Mouse (Mus musculus) heart, embryonic 10.5 days (tissue): ENCODE data around the gene Lyrm7. TPM values are rescaled to one million over a fixed set of nuclear protein-coding genes. Genes with fewer than 3 reads are reported as not detected.

Experiments
- DNase-seq: peaks from one replicate; pipeline ENCODE4 v3.0.0-alpha.2; 2017; ENCODE audit warnings: low spot score
- H3K27ac ChIP-seq: fragments of 300-500 bp; sonication (generic); 2 replicates; pipeline ENCODE4 v1.5.1; 2016; ENCODE audit warnings: mild to moderate bottlenecking
- H3K27me3 ChIP-seq: fragments of 300-500 bp; sonication (generic); 2 replicates; pipeline ENCODE4 v1.6.1; 2016; ENCODE audit warnings: mild to moderate bottlenecking; ENCODE audit not compliant: poor library complexity, insufficient read depth, severe bottlenecking
- H3K36me3 ChIP-seq: fragments of 300-500 bp; sonication (generic); 2 replicates; pipeline ENCODE4 v1.6.1; 2016; ENCODE audit warnings: mild to moderate bottlenecking, moderate library complexity
- H3K4me1 ChIP-seq: fragments of 300-500 bp; sonication (generic); 2 replicates; pipeline ENCODE4 v1.6.1; 2016; ENCODE audit warnings: mild to moderate bottlenecking
- H3K4me3 ChIP-seq: fragments of 300-500 bp; sonication (generic); 2 replicates; pipeline ENCODE4 v1.5.1; 2016; ENCODE audit warnings: mild to moderate bottlenecking, moderate library complexity
- H3K9me3 ChIP-seq: fragments of 300-500 bp; sonication (generic); 2 replicates; pipeline ENCODE4 v1.6.1; 2016; ENCODE audit warnings: mild to moderate bottlenecking, moderate library complexity
- WGBS: fragments of 180-500 bp; shearing (Covaris S2); methylation state at CpG from one replicate; pipeline ENCODE4 v1.1.7; 2016; 5-methylcytosine and 5-hydroxymethylcytosine counted together
- polyA plus RNA-seq: library from polyadenylated mRNA; unstranded; fragments of >200 nt; fragmentation: Nextera tagmentation; extraction: Ambion mirVana; gene quantifications from 2 replicates; pipeline ENCODE4 v1.2.1, GENCODE M21; 2016

Gene Lyrm7
- polyA plus RNA-seq, 1 experiment from 2014 or later, result 11.8 TPM

DNA sequence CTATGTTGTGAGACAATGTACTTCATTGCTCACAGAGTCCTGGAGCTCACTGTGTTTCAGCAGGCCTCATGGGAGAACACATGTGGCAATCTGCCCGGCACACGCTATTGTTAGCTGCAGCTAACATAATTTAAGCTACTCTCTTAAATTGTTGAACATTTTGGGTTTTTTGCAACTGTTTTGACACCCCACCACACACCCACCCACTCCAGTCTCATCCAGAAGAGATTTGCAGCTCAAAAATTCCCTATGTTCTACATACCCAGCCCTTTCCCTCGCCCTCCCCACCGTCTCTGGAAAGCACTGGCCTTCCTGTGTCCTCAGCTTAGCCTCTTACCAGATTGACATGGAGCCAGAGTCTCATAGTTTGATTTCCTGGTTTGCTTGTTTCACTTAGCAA is 55.5 kb downstream of the Lyrm7 start:
- 0 out of 2 replicates have a peak, but pooled peaks cover 2% of the 10 kb centered on the region for H3K27me3 ChIP-seq
- no peaks in the 10 kb centered on the region for H3K36me3 ChIP-seq
- no peak overlapping the region for H3K27ac ChIP-seq
- no peaks in the 10 kb centered on the region for H3K4me1 ChIP-seq
- no peak overlapping the region for H3K4me3 ChIP-seq
- H3K9me3 ChIP-seq, result peaks cover 3% of the 10 kb centered on the region; the same call in 1 of the 2 replicates
- peak; percentile 53 for DNase-seq
- 87% methylated on average over 4 of the region's 4 CpGs for WGBS

DNA sequence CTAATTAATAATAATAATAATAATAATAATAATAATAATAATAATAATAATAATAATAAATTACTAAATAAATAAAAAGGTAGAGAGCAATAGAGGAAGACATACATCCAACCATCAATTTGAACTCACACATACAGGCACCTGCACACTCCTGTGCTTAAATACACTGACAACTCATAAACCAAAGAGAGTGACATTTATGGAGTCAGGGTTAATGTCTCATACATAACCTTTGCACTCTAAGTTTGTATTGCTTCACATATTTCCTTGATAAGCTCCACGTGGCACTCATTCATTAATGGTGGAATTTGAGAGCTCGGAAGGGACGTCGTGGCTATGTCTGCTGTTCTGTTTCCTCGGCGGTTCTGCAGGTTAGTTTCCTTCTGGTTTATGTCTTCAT is 58.1 kb downstream of the Lyrm7 start:
- Histone ChIP-seq H3K36me3 (no peaks in the 10 kb centered on the region), H3K27me3 (0 out of 2 replicates have a peak, but pooled peaks cover 2% of the 10 kb centered on the region), H3K9me3 (peaks cover 3% of the 10 kb centered on the region; the same call in 1 of the 2 replicates), H3K27ac (no peak overlapping the region), H3K4me1 (no peaks in the 10 kb centered on the region), H3K4me3 (no peak overlapping the region)
- peak; percentile 17 for DNase-seq
- WGBS, result 74% methylated on average over 6 of the region's 6 CpGs

DNA sequence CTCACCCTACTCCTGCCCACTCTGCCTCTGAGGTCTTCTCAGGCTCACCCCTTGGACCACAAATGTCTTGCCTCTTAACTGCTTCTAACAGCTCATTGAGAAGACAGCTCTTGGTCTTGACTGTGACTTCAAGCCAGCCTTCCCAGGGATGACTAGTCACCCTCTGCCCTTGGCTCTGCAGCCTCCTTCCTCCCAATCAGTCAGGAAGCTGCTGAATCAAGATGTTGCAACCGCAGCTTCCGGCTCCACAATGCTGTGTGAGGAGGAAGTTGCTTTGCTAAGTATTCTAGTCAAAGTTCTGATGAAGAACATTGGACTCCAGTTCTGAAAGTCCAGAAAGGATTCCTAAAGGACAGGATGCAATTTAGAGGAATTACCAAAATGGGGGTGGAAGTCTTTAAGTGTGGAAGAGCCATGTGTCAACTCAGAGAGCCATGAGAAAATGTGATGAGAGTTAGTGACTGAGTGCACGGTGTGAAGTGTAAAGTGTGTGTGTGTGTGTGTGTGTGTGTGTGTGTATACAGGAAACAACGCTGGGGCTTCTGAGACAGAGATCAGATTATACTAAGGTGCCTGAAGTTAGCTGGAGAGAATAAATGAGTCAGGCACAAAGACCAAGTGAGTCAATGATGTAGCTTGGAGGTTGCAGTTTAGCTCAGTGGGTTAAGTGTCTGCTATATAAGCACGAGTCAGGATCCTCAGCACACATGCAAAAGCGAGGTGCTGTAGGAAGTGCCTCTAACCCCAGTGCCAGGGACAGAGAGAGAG is 58.7 kb downstream of the Lyrm7 start:
- 0 out of 2 replicates have a peak, but pooled peaks cover 2% of the 10 kb centered on the region for H3K27me3 ChIP-seq
- H3K36me3 ChIP-seq, result no peaks in the 10 kb centered on the region
- DNase-seq, result peak; percentile 48
- no peak overlapping the region for H3K27ac ChIP-seq
- 59% methylated on average over 6 of the region's 6 CpGs for WGBS
- no peak overlapping the region for H3K4me3 ChIP-seq
- no peaks in the 10 kb centered on the region for H3K4me1 ChIP-seq
- H3K9me3 ChIP-seq, result peaks cover 3% of the 10 kb centered on the region; the same call in 1 of the 2 replicates

DNA sequence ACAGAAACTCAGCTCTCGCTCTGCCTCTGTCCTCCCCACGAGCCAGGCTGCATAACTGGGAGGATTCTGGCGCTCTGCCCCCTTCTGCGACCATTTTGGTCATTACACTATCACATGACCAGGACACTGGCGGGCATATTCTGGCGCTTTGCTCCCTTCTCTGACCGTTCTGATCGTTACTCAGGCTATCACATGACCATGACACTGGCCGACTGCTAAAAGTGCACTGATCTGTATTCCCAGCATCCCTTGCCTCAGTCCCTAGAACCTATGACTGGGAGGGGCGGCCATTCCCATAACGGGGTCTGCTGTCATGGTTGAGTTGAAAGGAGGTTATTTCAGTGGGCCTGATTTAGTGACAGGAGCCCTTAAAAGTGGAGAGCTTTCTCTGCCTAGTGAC is 64.2 kb downstream of the Lyrm7 start:
- H3K36me3 ChIP-seq, result no peaks in the 10 kb centered on the region
- H3K27me3 ChIP-seq, result peaks cover 2% of the 10 kb centered on the region; the same call in 1 of the 2 replicates
- 0 out of 2 replicates have a peak, but pooled peaks cover 5% of the 10 kb centered on the region for H3K4me1 ChIP-seq
- 84% methylated on average over 11 of the region's 11 CpGs for WGBS
- H3K27ac ChIP-seq, result no peak overlapping the region
- no peaks in the 10 kb centered on the region for H3K9me3 ChIP-seq
- no peak for DNase-seq
- no peak overlapping the region for H3K4me3 ChIP-seq

DNA sequence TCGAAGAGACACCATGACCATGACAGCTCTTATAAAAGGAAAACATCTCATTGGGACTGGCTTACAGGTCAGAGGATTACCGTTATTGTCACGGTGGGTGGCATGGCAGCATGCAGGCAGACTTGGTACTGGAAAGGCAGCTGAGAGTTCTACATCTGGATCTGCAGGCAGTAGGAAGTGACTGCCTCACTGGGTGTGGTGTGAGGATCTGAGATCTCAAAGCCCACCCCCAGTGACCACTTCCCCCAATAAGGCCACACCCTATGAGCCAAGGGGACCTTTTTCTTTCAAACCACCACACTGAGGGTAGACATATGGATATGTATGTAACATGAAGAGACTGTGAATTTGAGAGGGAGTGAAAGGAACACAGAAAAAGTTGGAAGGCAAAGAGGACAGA is 66.0 kb downstream of the Lyrm7 start:
- no peaks in the 10 kb centered on the region; the same call in 1 of the 2 replicates for H3K27me3 ChIP-seq
- H3K27ac ChIP-seq, result no peak overlapping the region
- H3K4me1 ChIP-seq, result peaks cover 10% of the 10 kb centered on the region; the same call in 1 of the 2 replicates
- no peaks in the 10 kb centered on the region for H3K9me3 ChIP-seq
- WGBS, result 85% methylated on average over 3 of the region's 3 CpGs
- peak; percentile 73 for DNase-seq
- no peaks in the 10 kb centered on the region for H3K36me3 ChIP-seq
- H3K4me3 ChIP-seq, result no peak overlapping the region

DNA sequence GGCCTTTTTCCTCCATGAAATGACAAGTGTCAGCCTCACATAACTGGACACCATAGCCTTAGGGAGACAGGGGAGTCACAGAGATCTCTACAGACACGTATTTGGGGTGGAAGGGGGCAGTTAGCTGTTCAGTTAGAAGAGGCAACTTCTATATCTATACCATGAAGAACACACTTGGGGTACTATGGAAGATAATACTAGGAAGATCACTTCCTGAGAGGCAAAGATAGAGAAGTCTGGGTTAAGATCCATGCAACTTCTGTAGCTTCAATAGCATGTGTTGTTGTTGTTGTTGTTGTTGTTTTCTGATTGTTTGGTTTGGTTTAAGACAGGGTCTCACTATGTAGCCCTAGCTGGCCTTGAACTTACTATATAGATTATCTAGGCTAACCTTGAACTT is 67.5 kb downstream of the Lyrm7 start:
- WGBS, result 63% methylated on average over 1 of the region's 1 CpGs
- DNase-seq, result no peak
- Histone ChIP-seq H3K27me3 (no peaks in the 10 kb centered on the region; the same call in 1 of the 2 replicates), H3K36me3 (no peaks in the 10 kb centered on the region), H3K9me3 (no peaks in the 10 kb centered on the region), H3K4me1 (peaks cover 10% of the 10 kb centered on the region; the same call in 1 of the 2 replicates), H3K4me3 (no peak overlapping the region), H3K27ac (no peak overlapping the region)

DNA sequence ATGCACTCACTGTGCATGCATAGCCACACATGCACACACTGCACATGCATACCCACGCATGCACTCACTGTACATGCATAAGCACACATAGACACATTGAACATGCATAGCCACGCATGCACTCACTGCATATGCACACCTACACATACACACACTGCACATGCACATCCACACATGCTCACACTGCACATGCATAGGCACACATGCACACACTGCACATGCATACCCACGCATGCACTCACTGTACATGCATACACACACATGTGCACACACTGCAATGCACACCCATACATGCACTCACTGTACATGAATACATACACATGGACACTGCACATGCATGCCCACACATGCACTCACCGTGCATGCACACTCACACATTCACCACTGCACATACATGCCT is 69.3 kb downstream of the Lyrm7 start:
- Histone ChIP-seq H3K9me3 (no peaks in the 10 kb centered on the region), H3K36me3 (no peaks in the 10 kb centered on the region), H3K4me3 (no peak overlapping the region), H3K27me3 (no peaks in the 10 kb centered on the region; the same call in 1 of the 2 replicates), H3K4me1 (peaks cover 10% of the 10 kb centered on the region; the same call in 1 of the 2 replicates), H3K27ac (no peak overlapping the region)
- WGBS, result 89% methylated on average over 4 of the region's 4 CpGs
- DNase-seq, result no peak

DNA sequence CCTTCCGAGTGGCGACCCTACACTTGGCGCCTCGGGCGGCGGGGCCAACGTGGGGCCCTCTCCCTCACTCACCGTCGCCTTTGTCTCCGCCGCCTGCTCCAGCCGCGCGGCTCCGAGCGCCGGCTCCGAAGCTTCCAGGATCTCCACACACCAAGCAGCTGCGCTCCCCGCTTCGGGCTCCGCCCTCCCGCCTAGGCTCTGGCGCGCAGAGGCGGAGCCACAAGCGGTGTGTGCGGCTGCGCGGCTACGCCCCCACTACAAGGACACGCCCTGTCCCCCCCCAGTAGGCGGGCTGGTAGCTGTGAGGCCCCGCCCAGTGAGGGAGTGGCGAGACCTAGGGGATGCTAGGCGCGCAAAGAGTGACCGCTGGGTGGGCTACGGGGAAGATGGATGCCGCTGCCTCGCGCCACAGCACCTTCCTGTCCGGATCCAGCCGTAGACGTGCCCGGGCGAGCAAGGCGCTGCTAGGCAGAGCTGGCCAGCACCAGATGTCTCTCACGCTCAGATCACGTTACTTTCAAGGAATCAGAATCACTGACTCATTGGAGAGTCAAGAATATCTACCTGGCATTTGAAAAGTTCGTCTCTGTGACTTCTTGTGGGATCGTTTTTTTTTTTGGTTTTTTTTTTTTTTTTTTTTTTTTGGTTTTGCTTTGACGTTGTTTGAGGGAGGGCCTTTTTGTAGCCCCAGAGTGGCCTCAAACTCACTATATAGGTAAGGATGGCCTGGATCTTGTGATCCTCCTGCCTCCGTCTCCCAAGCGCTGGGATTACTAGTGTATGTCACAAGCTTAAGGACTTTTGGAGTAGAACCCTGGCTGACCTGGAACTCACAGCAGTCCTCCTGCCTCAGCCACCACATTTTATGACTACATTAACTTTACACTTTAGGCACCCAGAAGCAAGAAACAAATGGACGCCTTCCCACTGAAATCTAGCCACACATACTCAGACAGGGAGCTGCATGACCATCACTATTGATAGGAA is 72.9 kb downstream of the Lyrm7 start, which contains the start of gene Cdc42se2:
Cdc42se2 (minus strand) TSS at position 188 of the 987 bp plus-strand sequence.
- peak; percentile 99 for DNase-seq
- WGBS, result 3% methylated on average over 56 of the region's 56 CpGs

DNA sequence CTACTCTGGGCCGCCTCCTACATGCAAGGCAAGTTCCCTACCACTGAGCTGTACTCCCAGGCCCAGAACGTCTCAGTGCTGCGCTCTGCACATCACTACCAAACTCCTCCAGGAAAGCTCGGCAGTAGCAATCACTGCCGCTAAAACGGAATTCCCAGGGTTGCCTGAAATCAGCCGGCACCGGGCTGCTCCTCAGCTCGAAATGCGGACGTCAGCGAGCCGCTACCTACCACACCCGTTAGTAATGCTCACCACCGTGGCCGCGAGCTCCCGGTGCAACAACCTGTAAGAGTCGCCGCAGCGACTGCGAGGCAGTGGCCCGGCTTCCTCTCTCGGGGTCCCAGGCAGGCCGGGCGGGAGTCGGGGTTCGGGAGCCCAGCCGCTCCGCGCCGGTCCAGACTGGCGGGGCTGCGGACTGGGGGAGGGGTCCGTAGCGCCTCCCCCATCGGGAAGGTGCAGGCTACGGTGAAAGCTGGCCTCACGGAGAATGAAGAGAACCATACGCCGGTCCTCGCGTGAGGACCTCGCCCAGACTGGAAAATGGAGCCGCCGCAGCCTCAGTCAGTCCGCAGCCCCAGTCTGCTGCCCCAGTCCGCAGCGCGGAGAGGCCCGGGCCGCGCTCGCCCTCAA is 73.7 kb downstream of the Lyrm7 start:
- H3K9me3 ChIP-seq, result no peaks in the 10 kb centered on the region
- peak; percentile 86 for DNase-seq

More for the DNA sequence above, 72.9 kb downstream of the Lyrm7 start, which contains the start of gene Cdc42se2:
- H3K4me1 ChIP-seq, result peaks cover 13% of the 10 kb centered on the region; the same call in 1 of the 2 replicates
- H3K27me3 ChIP-seq, result no peaks in the 10 kb centered on the region
- H3K4me3 ChIP-seq, result peak within 1 kb of the TSS; percentile 85
- H3K27ac ChIP-seq, result peak within 1 kb of the TSS; percentile 98
- H3K36me3 ChIP-seq, result no peaks in the 10 kb centered on the region
- H3K9me3 ChIP-seq, result no peaks in the 10 kb centered on the region

DNA sequence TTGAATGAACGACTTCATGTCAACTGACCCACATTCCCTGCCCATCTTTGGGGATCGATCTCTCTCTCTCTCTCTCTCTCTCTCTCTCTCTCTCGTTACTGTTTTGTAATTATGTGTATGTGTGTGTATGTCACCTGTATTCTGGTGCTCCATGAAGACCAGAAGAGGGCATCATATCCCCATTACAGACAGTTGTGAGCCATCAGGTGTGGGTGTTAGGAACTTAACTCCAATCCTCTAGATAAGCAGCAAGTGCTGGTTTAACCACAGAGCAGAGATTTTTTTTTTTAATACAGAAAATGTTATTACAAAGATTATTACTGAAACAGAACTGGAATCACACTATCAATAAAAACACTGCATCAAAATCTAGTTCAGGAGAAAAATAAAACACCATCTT is 75.2 kb downstream of the Lyrm7 start:
- WGBS, result 74% methylated on average over 3 of the region's 3 CpGs
- no peak overlapping the region for H3K4me3 ChIP-seq

More for the DNA sequence above, 73.7 kb downstream of the Lyrm7 start:
- H3K36me3 ChIP-seq, result no peaks in the 10 kb centered on the region
- H3K4me1 ChIP-seq, result peaks cover 13% of the 10 kb centered on the region; the same call in 1 of the 2 replicates
- H3K27ac ChIP-seq, result peak overlapping the region; percentile 98
- under 1% methylated on average over 45 of the region's 54 CpGs for WGBS
- H3K4me3 ChIP-seq, result peak overlapping the region; percentile 85
- no peaks in the 10 kb centered on the region for H3K27me3 ChIP-seq

DNA sequence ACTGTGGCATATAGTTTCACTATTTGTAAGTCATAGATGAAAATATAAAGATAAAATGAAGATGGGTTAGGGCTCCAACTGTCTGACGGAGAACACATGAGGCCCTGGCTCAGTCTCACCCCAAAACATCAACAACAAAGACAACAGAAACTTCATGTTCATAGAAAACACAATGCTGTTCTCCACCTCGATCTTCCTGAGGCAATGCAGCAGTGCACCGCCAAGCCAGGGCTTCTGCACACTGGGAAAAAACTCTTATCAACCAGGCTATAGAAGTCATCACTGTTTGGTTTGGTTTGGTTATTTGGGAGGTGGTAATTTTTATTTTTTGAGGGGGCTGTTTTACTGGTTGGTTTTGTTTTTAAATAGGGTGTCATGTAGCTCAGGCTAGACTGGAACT is 76.3 kb downstream of the Lyrm7 start:
- Histone ChIP-seq H3K4me3 (no peak overlapping the region), H3K4me1 (peaks cover 12% of the 10 kb centered on the region; the same call in 1 of the 2 replicates), H3K9me3 (no peaks in the 10 kb centered on the region), H3K36me3 (no peaks in the 10 kb centered on the region), H3K27ac (no peak overlapping the region), H3K27me3 (no peaks in the 10 kb centered on the region)
- DNase-seq, result no peak
- WGBS, result 88% methylated on average over 3 of the region's 3 CpGs

More for the DNA sequence above, 75.2 kb downstream of the Lyrm7 start:
- Histone ChIP-seq H3K27me3 (no peaks in the 10 kb centered on the region), H3K27ac (no peak overlapping the region), H3K9me3 (no peaks in the 10 kb centered on the region), H3K4me1 (peaks cover 7% of the 10 kb centered on the region; the same call in 1 of the 2 replicates), H3K36me3 (no peaks in the 10 kb centered on the region)
- DNase-seq, result no peak

DNA sequence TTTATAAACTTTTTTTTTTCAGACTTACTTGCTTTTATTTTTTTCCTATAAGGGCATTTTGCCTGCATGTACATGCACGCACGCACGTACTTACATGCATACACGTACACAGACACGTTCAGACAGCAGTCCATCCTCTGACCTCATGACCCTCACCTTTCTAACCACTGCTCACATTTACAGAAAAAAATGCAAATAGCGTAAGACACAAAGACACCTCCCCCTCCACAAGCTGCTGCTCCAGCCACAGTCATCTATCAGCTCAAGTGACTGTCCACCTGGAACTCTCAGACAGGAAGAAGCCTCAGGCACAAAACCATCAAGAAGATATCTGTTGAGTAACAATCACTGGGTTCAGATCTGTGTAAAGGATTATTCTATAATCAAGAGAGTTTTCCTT is 78.5 kb downstream of the Lyrm7 start:
- Histone ChIP-seq H3K27ac (no peak overlapping the region), H3K36me3 (no peaks in the 10 kb centered on the region), H3K27me3 (no peaks in the 10 kb centered on the region), H3K9me3 (no peaks in the 10 kb centered on the region), H3K4me1 (peaks cover 25% of the 10 kb centered on the region), H3K4me3 (no peak overlapping the region)
- 88% methylated on average over 6 of the region's 6 CpGs for WGBS
- no peak for DNase-seq
